Mouse (Mus musculus) B cell, adult 62 days (primary cell): ENCODE measurements around the gene Ip6k1. TPM values are rescaled to one million over a fixed set of nuclear protein-coding genes. Genes with fewer than 3 reads are reported as not detected.

Experiments used
- total RNA-seq: library from RNA; stranded (reverse); gene quantifications from 4 replicates; pipeline ENCODE4 v1.2.4, GENCODE M21; 2023

Ip6k1 gene
- total RNA-seq, result 116 to 133 TPM (median 125 TPM) in 4 replicates

DNA sequence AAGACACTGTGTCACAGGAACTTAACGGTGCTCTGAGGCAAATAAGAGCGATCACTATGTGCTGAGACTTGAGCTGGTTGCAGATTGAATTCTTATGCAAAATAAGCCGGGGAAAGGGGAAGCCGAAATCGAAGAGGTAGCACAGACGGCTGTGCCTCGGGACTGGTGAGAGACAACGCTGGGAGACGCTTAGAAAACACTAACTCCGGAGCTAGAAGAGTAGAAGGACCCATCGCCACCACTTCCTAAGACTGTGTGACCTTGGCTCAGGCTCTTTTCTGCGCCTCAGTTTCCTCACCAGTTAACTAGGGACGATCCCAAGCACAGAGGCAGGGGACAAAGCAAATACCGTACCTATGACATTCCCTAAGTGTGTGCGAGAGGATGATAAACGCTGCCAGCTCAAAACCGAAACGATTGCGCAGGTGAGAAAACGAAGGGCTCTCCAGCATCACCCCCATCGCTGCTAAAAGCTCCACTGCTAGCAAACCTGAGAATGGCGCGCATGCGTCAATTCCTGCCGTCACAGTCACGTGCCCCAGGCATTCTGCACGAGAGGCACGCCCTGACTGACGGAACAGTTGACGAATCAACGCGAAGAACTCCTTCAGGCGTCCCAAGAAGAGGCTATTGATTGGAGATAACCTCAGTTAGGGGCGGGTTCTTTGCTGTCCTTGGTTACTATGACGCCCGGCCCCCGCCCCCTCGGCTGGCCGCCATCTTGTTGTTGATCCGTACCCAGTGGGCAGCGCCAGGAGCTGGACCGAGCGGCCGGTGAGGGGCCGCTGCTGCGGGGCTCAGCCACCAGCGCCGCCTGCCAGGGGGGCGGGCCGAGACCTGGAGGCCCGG lies at the start of gene Ip6k1:
TSS of gene Ip6k1 (plus strand) at position 580 of the 849 bp plus-strand sequence.

DNA sequence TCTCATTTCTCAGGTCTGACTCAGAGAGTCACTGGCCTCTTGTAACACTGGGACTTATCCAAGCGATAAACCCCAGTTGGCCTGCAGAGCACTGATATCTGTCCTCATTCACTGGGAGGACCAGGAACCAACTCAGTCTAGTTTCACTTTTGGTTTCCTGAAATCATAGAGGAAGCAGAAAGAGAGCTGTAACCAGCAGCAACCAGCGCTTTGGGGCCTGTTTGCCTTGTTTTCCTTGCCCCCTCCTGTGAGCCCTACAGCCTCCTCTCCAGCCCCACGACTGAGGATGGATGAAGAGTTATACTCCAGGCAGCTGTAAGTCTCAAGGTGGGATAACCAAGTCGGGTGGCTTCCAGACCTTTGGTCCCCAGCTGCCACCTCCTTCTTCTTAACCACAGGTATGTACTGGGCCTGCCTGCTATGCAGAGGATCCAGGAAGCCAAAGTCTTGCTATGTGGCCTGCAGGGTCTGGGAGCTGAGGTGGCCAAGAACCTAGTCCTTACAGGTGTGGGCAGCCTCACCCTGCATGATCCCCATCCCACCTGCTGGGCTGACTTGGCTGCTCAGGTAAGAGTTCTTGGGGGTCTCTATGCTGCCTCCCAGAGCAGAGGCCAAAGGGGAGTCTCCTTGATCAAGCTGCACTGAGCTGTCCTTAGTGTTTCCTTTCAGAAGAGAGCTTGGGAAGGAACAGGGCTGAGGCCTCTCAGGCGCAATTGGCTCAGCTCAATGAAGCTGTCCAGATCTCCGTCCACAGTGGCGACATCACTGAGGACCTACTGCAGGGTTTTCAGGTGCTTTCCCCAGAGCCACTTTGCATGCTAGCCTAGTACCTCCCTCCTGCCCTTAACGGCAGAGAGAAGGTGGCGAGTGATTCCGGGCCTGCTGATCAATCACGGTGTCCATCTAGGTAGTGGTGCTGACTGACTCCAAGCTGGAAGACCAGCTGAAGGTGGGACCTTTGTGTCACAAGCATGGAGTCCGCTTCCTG lies 26.6 kb upstream of the Ip6k1 start, which contains the start of gene Uba7:
TSS of gene Uba7 (plus strand) at position 107 of the 988 bp plus-strand sequence.

DNA sequence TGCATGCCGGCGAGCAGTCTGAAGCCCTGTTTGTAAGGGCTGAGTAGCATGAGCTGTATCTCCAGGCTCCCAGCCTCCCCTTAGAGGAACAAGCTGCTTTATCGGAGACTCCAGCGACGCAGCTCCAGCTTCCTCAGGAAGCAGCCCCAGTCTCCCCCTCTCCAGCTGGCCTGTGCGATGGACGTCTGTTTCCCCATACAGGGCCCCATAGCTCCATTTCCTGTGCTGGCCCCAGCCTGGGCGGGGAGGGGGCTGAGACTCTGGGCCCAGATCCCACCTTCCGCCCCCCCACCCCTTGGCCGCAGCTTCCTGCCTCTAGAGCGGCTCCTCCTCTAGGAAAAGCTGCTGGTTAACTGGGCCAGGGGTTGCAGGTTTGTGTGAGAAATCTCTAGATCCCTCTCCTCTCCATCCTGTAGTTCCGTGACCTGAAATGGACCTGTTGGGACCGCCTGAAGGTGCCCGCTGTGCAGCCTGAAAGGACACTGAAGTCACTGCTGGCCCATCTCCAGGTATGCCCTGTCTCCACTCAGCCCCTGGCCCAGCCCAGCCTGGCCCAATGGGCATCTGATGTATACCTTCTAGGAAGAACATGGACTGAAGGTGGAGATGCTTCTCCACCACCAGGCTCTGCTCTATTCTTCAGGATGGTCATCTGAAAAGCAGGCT lies 19.5 kb upstream of the Ip6k1 start, which contains the start of gene Gm20661:
TSS of gene Gm20661 (plus strand) at position 378 of the 666 bp plus-strand sequence.

DNA sequence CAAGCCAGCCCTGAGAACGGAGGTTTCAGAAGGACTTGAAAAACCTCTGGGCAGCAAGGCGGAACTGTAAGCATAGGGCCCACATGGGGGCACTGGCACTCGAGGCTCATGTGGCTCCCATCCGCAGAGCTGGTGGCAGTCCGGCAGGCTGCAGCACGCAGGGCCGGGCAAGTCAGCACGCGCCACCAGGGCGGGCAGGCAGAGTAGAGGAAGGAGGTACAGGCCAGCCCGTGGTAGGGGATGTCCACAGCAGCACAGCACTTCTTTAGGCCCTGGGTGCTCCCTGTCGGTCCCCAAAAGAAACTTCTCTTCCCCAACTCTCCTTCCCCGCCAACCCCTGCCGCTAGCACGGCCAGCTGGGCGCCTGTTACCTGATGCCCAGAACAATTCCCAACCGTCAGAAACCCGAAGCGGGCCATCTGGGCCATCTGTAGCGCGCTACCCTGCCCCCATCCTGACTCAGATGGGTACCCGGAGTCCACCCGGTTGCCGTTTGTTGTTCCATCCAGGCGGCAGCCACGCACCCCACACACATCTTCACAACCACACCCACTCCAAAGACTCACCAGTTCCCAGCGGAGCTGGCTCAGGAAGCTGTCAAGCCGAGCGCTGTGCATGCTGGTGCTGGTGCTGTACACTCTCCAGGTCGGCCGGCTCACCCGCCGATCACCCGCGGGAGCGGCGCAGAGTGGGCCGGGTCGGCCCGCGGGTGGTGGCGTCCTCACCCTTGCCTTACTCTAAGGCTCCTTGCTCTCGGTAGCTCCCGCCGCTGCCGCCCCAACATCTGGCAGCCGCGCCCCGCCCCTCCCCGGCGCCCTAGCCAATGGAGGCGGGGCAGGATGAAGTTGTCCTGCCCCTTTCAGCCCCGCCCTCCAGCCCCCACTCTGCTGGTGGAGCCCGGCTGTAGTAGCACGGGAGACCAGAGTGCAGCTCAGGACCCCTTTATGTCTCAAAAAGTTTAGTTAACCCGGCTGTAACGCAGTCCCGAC lies 16.9 kb upstream of the Ip6k1 start, which contains the start of gene Inka1:
TSS of gene Inka1 (minus strand) at position 749 of the 989 bp plus-strand sequence.

DNA sequence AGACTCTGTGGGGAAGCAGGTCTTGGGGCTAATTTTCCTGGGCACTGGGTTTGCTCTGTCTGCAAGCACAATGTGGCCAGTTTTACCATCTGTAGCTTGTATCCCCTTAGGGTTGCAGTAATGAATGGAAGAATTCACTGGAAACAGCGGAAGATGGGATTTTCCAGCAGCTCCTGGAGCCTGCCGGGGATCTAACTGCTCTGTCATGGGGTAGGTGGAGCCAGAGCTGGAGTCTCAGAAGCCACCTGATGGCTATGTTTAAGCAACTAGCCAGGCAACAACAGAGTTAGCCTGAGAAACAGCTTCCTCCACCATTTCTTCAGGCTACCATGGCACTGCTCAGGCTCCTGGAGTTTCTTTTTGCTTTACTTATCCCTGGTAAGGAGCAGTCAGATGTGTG lies 10.1 kb upstream of the Ip6k1 start, which contains the start of gene Cdhr4:
TSS of gene Cdhr4 (plus strand) at position 301 of the 400 bp plus-strand sequence.

DNA sequence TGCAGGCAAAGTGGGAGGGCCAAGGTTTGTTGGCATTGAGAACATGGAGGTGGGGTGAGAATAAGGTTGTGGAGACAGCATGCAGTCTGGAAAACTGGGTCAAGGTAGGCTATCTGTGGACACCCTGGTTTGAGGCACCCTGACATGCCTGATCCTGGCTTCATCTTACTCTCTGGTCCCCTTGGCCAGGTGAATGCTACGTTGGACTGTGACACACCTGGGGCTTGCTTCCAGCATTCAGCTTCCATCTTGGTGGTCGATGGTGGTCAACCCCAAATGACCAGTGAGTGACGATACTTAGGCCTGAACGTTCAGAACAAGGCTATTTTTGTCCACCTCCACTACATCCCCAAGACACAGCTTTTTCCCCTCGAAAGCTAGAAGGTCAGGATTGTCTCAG lies 6.3 kb upstream of the Ip6k1 start, which contains the start of gene Gm20662:
TSS of gene Gm20662 (plus strand) at position 301 of the 400 bp plus-strand sequence.

DNA sequence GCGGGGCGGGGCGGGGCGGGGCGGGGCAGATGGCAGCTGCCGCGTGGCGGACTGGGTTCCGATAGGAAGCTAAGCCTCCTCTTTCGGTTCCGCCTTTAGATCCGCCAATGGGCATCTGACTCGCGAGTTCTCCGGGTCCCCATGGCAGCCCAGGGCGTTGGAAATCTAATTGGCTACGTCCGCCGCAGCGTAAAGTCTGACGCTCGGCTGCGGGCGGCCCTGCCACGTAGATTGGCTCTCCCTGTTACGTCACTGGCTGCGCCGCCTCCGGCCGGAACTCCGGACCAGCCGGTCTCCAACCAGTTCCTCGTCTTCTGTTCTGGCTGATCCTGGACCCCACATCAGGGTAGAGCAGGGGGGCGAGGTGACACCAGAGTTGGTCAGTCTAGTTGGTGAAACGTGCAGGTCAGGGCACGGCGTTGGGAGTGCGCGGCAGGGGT lies 46.7 kb downstream of the Ip6k1 start, which contains the start of gene Gmppb:
TSS of gene Gmppb (plus strand) at position 227 of the 440 bp plus-strand sequence.

DNA sequence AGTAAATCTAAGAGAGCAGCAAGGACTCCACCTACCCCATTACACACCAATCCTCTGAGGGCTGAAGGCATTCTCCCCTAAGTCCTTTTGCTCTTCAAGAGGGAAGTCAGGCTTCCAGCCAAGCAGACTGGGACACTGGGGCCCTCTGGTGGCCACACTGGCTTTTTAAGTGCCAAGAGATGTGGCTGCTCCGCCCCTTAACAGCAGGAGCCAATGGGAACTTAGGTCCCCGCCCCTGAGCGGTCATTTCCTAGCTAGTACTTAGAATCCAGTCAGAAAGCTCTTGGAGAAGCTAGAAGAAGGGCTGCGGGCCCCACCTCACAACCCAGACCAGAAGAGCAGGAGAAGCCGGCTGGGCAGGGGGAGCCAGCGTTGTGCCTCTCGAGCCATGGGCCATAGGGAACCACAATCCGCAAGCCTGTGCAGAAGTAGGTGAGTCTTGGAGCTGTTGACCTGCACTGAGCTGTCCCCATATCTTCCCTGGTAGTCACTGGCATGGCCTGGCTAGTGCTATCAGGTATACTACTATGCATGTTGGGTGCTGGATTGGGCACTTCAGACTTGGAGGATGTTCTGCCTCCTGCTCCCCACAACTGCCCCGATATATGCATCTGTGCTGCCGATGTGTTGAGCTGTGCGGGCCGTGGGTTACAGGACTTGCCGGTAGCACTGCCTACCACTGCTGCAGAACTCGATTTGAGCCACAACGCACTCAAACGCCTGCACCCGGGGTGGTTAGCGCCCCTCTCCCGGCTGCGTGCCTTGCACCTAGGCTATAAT lies 50.8 kb downstream of the Ip6k1 start, which contains the start of gene Amigo3:
TSS of gene Amigo3 (plus strand) at position 275 of the 780 bp plus-strand sequence.

DNA sequence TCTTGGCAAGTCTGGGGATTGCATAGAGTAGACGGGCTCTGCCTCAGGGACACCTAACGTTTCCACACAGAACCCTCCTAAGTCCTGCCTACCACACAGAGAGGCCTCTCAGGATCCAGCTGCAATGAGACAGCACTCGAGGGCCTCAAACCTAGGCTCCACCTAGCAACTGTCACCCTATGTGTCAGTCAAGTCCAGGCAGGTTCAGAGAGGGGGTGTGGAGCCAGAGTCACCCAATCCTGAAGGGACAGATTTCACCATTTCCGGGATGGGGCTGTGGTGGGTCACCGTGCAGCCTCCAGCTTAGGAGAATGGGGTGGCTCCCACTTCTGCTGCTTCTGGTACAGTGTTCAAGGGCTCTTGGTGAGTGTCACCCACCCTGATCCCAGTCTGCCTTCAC lies 77.9 kb downstream of the Ip6k1 start, which contains the start of gene Mst1:
TSS of gene Mst1 (plus strand) at position 269 of the 400 bp plus-strand sequence.

DNA sequence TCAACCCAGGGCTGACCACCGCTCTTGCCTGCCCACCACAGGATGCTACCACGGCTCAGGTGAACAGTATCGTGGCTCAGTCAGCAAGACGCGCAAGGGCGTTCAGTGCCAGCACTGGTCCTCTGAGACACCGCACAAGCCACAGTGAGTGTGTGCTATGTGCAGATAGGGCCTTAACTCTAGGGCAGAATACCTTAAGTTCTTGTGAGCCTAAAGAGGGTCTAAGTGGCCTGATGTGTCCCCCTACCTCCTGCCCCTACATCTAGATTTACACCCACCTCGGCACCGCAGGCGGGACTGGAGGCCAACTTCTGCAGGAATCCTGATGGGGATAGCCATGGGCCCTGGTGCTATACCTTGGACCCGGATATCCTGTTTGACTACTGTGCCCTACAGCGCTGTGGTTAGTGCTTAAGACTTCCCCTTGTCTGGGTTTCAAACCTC lies 80.7 kb downstream of the Ip6k1 start, which contains the start of gene Rnf123:
TSS of gene Rnf123 (minus strand) at position 359 of the 444 bp plus-strand sequence.

DNA sequence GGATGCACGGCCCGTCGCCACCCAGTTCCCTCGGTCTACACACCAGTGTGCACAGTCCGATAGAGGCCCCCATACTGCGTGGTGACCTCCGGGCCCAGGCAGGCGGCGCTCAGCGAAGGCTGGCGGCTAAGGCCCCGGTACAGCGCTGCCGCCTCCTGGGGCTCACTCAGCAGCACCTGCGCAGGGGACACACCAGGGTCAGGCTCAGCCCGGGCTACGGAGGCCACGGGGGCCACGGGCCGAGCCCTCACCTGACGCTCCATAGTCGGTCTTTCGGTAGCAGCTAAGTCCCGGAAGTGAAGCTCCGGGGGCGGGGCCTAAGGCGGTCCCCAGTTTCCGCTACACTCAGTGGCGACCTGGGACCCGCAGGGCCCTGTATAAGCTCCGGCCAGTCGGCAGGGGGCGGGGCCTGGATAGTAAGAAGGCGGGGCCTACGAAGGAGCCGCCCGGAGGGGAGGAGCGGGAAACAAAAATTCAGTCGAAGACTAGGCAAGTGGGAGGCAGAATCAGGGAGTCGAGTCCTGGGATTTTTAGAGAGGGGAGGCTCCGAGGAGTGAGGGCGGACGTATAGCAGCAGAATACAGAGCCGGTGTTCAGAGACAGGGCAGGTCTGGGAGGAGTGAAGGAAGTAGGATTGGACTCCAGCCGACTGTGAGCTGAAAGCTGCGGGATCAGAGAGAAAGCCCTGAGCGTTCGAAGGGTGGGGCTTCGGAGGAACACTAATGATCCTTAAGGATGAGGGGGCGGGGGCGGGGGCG lies 92.1 kb downstream of the Ip6k1 start, which contains the start of gene Apeh:
TSS of gene Apeh (minus strand) at position 423 of the 758 bp plus-strand sequence.

Other genes with a start within 250 kb of the Ip6k1 start
- gene Rbm5, start 231.5 kb upstream of the Ip6k1 start, total RNA-seq, result 283 to 337 TPM (median 297 TPM) in 4 replicates
- gene Rbm6, start 129.3 kb upstream of the Ip6k1 start, total RNA-seq, result 117 to 141 TPM (median 124 TPM) in 4 replicates
- 14.1 to 18.6 TPM (median 16.1 TPM) in 4 replicates for gene Mon1a, start 114.3 kb upstream of the Ip6k1 start, total RNA-seq
- gene Mst1r, start 95.6 kb upstream of the Ip6k1 start, total RNA-seq, result 0.37 to 0.69 TPM (median 0.47 TPM) in 3 of 4 replicates, not detected in the other
- not detected in 4 replicates for gene Actl11, start 74.0 kb upstream of the Ip6k1 start, total RNA-seq
- not detected in 4 replicates for gene Camkv, start 66.8 kb upstream of the Ip6k1 start, total RNA-seq
- 5.4 to 9.1 TPM (median 6.5 TPM) in 4 replicates for gene Traip, start 52.4 kb upstream of the Ip6k1 start, total RNA-seq
- 175 to 194 TPM (median 192 TPM) in 4 replicates for gene Uba7, start 27.0 kb upstream of the Ip6k1 start, total RNA-seq
- gene Gm20661, start 19.4 kb upstream of the Ip6k1 start, total RNA-seq, result 0.86 TPM in 1 of 4 replicates, not detected in the others
- gene Inka1, start 16.6 kb upstream of the Ip6k1 start, total RNA-seq, result 1.9 to 3.2 TPM (median 2.6 TPM) in 4 replicates
- gene Cdhr4, start 10.0 kb upstream of the Ip6k1 start, total RNA-seq, result 2.6 TPM in 1 of 4 replicates, not detected in the others
- 2.5 to 3.0 TPM in 2 of 4 replicates, not detected in the others for gene Gm20662, start 6.2 kb upstream of the Ip6k1 start, total RNA-seq
- 42.9 to 57.3 TPM (median 47.6 TPM) in 4 replicates for gene Gmppb, start 46.7 kb downstream of the Ip6k1 start, total RNA-seq
- gene Amigo3, start 50.7 kb downstream of the Ip6k1 start, total RNA-seq, result 14.6 to 19.0 TPM (median 16.8 TPM) in 4 replicates
- 0.26 to 1.1 TPM in 2 of 4 replicates, not detected in the others for gene Mst1, start 77.9 kb downstream of the Ip6k1 start, total RNA-seq
- 201 to 247 TPM (median 221 TPM) in 4 replicates for gene Rnf123, start 80.8 kb downstream of the Ip6k1 start, total RNA-seq
- 129 to 143 TPM (median 135 TPM) in 4 replicates for gene Apeh, start 92.1 kb downstream of the Ip6k1 start, total RNA-seq
- gene Bsn, start 187.9 kb downstream of the Ip6k1 start, total RNA-seq, result 0.12 to 0.43 TPM (median 0.21 TPM) in 4 replicates